Mouse (Mus musculus): ENCODE results near the gene Add2.

Gene Add2

DNA sequence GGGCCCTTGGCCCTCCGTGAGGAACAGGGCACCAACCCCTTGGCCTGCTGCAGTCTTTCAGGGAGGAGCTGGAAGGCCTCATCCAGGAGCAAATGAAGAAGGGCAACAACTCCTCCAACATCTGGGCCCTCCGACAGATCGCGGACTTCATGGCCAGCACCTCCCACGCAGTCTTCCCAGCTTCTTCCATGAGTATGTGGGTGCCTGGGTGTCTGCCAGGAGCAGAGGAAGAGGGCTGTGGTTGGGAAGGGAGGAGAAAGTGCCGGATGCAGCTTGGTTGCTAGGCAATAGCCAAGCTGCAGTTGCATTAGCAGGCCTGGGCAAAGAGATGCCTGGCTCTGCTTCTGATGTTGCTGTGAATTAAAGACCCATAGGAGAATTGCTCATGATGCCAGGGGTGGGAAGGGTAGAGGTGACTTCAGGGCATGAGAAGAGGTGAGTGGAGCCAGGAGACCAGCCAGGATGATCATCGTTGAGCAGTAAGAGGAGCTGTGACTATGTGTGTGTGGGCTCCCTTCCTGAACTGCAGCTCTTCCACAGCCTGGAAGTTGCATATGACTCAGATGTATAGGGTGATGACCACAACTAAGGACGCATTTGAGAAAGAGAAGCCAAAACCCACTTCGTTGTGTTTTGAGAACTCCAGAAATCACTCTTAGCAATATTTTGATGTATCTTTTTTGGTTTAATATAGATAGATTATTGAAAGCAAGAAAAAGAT is 58.5 kb downstream of the Add2 start:
- DNase-seq = no peak

GRCm38 (mm10) chr6:86087813-86088212 is 59.3 kb downstream of the Add2 start:
- no peak for DNase-seq

- no peak for DNase-seq
Observed at GRCm38 (mm10) chr6:86094202-86094838, 65.8 kb downstream of the Add2 start.

GRCm38 (mm10) chr6:86095518-86095917 is 67.0 kb downstream of the Add2 start:
- no peak for DNase-seq

DNA sequence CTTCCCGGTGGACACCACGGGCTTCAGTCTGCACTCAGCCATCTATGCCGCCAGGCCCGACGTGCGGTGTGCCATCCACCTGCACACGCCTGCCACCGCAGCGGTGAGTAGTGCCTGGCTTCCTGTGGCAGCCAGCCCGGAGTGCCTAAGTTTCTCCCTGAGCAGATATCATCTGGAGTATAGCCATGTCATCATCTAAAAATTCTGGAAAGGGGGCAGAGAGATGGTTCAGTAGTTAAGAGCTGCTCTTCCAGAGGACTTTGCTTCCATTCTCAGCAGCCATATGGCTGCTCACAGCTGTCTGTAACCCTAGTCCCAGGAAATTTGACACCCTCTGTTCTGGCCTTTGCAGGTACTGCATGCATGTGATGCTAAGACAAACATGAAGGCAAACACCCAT is 68.3 kb downstream of the Add2 start:
- no peak for DNase-seq

DNA sequence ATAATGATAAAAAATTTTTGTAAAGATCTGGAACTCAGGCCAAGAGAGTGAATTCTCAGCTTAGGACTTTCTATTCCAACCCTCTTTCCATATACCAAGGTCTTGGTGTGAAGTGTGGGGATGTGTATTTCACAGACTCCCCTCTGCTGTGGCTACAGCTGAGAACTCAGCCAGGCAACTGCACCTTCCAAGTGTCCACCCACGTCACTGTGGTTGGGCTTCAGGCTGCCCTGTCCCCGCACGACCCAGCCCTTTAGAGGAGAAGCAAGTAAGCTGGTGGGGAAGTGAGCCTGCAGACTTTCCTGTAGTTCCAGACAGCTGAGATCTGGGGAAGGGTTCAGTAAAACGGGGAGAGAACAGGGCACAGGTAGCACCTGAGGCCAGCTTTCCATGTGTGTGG is 68.7 kb downstream of the Add2 start:
- DNase-seq = no peak

GRCm38 (mm10) chr6:86099003-86099402 is 70.5 kb downstream of the Add2 start:
- DNase-seq = no peak

DNA sequence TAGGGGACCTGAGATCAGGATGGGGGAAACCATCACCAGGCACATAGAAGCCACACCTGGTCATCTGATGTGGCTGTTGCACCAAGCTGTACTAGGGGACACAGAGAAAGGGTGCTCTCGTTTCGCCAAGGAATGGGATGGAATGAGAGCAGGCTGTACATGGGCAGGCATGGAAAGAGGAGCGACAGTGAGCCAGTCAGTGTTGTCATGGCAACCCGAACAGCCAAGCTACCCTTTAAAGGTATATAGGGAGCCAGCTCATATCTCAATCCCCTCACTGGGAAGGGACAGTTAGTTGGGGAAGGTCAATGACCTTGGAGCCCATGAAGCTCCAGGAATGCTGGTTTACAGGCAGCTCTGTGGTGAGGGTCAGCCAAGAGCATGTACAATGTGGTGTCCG is 73.0 kb downstream of the Add2 start:
- DNase-seq = no peak

DNA sequence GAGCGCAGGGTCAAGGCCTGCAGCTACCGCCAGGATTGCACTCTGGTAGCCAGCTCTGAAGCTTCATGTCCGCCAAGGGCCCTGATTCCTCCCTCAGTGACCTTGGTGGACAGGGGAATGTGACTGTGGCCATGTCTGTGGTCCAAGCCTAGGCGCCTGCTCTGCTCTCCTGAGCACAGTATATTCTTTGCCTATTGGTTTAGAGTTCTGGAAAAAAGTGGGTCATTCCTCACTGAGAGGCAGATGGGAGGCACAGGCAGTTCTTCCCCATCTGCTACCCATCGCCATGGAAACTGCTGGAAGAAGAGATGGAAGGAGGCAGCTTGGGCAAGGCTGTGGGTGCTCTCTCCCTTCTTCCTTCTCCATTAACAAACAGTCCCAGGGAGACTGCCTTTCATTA is 74.4 kb downstream of the Add2 start:
- DNase-seq = peak; percentile 85

GRCm38 (mm10) chr6:86103614-86104013 is 75.1 kb downstream of the Add2 start:
- DNase-seq = no peak

- no peak for DNase-seq
Observed at GRCm38 (mm10) chr6:86104719-86105118, 76.2 kb downstream of the Add2 start.

GRCm38 (mm10) chr6:86106045-86106444 is 77.6 kb downstream of the Add2 start:
- no peak for DNase-seq

GRCm38 (mm10) chr6:86107101-86107500 is 78.6 kb downstream of the Add2 start:
- no peak for DNase-seq

DNA sequence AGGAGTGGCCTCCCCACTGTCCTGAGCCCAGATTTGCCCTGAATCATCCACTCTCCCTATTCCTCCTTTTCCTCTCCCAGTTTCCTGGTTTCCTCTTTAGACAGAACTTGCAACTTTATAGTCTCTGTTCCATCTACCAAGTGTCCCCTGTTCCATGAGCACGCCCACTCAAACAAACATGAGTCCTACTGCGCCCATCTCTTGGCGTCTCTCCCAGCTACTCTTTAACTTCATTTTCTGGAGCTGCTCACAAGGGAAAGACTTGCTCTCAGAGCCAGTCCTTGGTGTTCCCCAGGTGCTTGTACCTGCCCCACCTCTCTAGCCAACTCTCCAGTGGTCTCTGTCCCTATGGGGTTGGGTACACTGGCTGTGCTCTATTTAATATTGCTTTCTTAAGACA is 87.4 kb downstream of the Add2 start:
- no peak for DNase-seq

DNA sequence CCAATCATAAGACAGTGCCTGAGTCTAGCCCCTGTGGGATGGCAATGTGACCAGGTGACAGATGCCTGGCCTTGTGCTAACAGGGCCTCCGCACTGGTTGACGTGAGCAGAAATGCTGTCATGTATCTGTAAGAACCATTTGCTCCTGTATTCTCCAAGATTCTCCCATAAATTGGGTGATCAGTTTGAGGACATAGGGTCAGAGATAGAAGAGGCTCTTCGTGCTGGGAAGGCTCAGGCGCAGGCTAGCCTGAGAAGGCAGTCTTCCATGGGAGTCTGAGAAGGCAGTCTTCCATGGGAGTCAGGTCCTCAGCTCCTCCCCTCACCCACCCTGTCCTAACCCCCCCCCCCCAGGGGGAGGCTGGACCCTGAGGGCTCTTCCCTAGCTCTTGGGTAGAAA is 94.6 kb downstream of the Add2 start:
- no peak for DNase-seq

DNA sequence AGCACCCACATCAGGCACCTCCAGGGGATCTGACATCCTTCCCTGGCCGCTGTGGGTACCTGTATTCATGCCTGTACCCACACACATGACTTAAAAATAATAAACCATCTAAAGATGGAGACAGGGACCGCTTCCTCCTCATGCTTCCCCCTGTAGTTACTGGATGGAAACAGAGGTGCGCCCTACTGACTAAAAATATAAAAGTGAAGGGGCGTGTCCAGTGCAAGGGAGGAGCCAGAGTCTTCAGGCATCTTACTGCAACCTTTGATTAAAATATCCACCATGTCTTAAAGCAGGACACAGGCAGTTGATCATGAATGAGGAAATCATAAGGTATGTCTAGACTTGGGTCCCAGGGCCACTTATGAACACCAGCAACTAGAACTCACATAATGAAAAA is 97.3 kb downstream of the Add2 start:
- no peak for DNase-seq

- no peak for DNase-seq
Observed at GRCm38 (mm10) chr6:86126953-86127581, 98.6 kb downstream of the Add2 start.

DNA sequence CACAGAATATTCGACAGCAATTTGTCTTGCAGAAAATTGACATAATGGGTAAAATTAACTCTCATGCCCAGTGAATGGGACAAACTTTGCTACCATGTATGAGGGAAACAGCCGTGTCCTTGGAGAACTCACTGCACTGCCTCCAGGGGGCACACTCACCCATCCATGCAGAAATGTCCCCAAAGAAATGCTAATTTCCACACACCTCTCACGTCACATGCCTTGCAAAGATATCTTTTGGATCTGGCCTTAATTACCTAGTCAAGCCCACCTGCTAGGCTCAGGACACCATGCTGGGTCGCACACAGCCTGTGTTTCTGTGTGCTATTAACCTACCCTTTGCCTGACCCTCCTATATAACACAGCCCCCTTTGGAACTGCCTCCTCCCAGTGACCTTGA is 100.0 kb downstream of the Add2 start:
- DNase-seq = no peak

- DNase-seq = no peak
Observed at GRCm38 (mm10) chr6:86129872-86130498, 101.5 kb downstream of the Add2 start.

- no peak for DNase-seq
Observed at GRCm38 (mm10) chr6:86133882-86134281, 105.4 kb downstream of the Add2 start.

DNA sequence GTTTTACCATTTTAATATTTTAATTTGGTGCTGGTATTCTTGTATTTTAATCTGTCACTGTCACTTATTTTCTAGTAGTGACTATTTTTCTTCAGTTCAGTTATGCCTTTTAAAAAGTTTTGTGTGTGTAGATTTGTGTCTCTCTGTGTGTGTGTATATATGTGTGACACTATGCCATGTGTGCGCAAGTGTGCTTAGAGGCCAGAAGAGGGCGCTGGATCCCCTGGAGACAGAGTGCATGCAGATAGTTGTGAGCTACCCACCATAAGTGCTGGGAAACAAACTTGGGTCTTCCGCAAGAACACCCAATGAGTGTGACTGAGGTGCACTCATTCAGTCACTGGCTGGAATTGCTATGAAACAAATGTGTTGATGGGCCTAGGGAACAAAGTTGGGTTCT is 107.7 kb downstream of the Add2 start:
- no peak for DNase-seq

DNA sequence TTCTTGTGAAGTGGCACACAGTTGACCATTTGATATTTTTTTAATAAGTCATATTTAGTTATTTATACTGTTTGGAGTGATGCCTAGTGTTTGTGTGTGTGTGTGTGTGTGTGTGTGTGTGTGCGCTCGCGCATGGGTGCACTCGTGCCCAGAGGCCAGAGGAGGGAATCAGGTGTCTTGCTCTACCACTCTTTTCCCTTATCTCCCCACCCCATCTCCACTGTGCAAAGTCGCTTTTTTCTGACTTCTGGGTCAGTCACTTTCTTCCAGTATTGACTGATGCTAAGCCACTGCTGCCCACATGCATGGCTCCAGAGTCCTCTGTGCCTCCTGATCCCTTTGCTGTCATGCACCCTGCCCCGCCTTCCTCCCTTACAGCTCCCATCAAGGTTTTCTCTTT is 112.8 kb downstream of the Add2 start:
- DNase-seq = no peak

- peak; percentile 43 for DNase-seq
Observed at GRCm38 (mm10) chr6:86141820-86142219, 113.3 kb downstream of the Add2 start.

- no peak for DNase-seq
Observed at GRCm38 (mm10) chr6:86144986-86145385, 116.5 kb downstream of the Add2 start.
